Mouse (Mus musculus) myocyte (in vitro differentiated cells): Measurements from ENCODE around the gene Poldip2.

ENCODE experiments used
- E2F4 ChIP-seq: IDR thresholded peaks from one replicate; pipeline ENCODE4 v1.6.1; 2011; ENCODE audit warnings: mild to moderate bottlenecking, control low read depth, moderate library complexity; ENCODE audit not compliant: insufficient read depth
- POLR2A ChIP-seq: IDR thresholded peaks from one replicate; pipeline ENCODE4 v1.6.1; 2011; ENCODE audit warnings: low read depth, mild to moderate bottlenecking, control low read depth, moderate library complexity; ENCODE audit not compliant: insufficient read length

- TF ChIP-seq POLR2A (no peak), E2F4 (no peak)
Observed at GRCm38 (mm10) chr11:78518931-78519330, 6.9 kb downstream of the Poldip2 start.
